Mouse (Mus musculus) adrenal gland, adult 18-20 months (tissue): ENCODE results near the gene Asl. TPM values are rescaled to one million over a fixed set of nuclear protein-coding genes. Genes with fewer than 3 reads are reported as not detected.

Experiments
- DNase-seq, 2 experiments: peaks; one replicate each; pipeline ENCODE4 v3.0.0; 2021 to 2022; ENCODE audit warnings: low spot score in 2 of 2
- long read RNA-seq, 2 experiments: library from polyadenylated mRNA; stranded (forward); transcript quantifications; one replicate each; pipeline ENCODE4 v2.0.0; 2021
- total RNA-seq, 2 experiments: library from RNA; stranded (reverse); gene quantifications; 1 replicate in 1 of 2; 2 replicates in 1 of 2; pipeline ENCODE4 v1.2.3; 2021

Asl gene
- 100 to 1,000 TPM in 1 of 2 experiments, 10 to 100 TPM in 1; 80.6 to 121 TPM for total RNA-seq
- long read RNA-seq, experiment 1, transcript Asl-203 (16 exons, 2,413 nt) = minor isoform, 16 of 53 reads
- long read RNA-seq, experiment 1, transcript Asl-205 (17 exons, 1,824 nt) = major isoform, 21 of 53 reads
- long read RNA-seq, experiment 1, partial matches to known transcripts = 2 of 53 reads
- long read RNA-seq, experiment 1, other reads (novel, unspliced or antisense) = 14 of 53 reads
- long read RNA-seq, experiment 2, transcript Asl-203 (16 exons, 2,413 nt) = minor isoform, 74 of 223 reads
- long read RNA-seq, experiment 2, transcript Asl-205 (17 exons, 1,824 nt) = major isoform, 115 of 223 reads
- long read RNA-seq, experiment 2, partial matches to known transcripts = 5 of 223 reads
- long read RNA-seq, experiment 2, other reads (novel, unspliced or antisense) = 29 of 223 reads

DNA sequence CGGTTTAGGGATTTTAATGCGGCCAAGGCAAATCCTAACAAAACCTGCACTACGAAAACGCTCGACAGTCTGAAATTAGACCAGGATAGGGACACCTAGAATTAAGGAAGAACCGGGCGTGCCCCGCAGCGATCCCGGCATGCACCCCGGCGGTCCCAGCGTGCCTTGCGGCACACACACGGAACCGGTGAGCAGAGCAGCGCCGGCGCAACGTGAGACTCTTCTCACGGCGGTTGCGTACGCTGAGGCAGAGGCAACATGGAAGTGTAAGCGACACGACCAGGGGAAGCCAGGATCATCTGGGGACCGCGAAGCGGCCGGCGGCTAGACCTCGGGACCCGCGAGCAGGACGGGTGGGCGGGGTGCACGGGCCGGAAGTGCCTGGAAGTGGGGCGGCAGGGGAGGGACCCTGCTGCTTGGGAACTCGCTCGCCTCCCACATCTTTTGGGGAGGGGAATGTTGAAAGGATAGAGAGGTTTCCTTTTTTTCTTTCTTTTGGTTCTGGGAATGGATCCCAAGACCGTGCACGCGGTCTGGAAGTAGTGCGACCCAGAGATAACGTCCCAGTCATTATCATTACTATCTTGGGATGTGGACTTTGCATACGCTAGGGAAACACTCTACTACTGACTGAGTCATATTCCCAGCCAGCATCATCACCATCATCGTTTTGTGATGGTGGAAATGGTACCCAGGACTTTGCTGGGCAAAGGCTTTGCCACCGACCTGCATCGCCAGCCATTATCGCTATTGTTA is at the start of gene Asl, which contains the start of gene Crcp:
TSS of gene Asl (minus strand) at position 106 of the 756 bp plus-strand sequence.
TSS of gene Crcp (plus strand) at position 149 of the 756 bp plus-strand sequence.
- DNase-seq = peak; percentile 83 to 86

DNA sequence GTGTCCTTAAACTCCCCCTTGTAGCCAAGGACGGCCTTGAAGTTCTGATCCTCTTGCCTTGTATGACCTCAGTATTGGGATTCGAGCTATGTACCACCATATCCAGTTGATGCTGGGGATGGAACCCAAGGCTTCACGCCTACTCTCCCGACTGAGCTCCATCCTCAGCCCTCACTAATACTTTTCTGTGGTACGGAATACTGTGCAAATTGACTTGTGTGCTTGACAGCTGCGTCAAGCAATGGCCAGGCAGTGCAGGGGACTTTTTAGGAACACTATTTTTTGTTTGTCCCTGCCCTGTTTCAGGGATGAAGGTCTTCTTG is 49.7 kb upstream of the Asl start:
- DNase-seq = no peak

GRCm38 (mm10) chr5:130078096-130078833 is 49.2 kb upstream of the Asl start:
- no peak for DNase-seq

- no peak for DNase-seq
Measured at GRCm38 (mm10) chr5:130076396-130076795, 47.3 kb upstream of the Asl start.

DNA sequence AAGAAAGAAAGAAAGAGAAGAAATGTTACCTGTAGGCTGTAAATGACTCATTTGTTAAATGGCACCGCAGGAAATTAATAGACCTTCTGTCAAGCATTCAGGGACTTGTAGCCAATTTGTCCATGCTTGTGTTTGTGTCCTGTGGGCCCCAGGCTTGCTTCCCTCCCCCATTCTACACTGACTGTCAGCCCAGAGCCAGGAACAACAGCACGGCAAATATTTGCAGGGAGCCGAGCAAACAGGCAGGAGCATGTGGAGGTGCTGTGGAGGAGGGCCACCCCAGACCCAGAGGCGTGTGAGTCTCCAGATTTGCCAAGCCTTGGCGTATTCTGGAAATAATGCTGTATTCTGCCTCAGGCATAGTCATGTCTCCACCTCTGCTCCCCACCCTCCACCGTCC is 45.4 kb upstream of the Asl start:
- no peak for DNase-seq

DNA sequence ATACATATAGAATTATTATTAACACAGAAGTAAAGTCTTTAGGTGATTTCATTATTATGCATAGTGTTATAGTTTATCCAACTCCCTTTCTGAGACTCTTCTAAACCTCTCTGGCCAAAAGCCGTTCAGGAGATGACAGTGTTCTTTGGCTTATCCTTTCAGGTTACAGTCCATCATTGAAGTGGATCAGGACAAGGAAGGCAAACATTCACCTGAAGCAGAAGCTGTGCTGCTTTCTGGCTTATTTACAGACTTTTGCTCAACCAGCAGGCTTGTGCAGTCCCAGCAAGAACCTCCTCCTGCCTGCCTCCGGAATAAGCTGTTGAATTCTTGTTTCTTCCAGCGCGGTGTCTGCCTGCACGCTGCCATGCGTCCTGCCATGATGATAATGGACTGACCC is 44.0 kb upstream of the Asl start, which contains the start of gene Tpst1:
TSS of gene Tpst1 (plus strand) at position 301 of the 400 bp plus-strand sequence.
- DNase-seq = no peak

GRCm38 (mm10) chr5:130067841-130068264 is 38.8 kb upstream of the Asl start:
- no peak for DNase-seq

DNA sequence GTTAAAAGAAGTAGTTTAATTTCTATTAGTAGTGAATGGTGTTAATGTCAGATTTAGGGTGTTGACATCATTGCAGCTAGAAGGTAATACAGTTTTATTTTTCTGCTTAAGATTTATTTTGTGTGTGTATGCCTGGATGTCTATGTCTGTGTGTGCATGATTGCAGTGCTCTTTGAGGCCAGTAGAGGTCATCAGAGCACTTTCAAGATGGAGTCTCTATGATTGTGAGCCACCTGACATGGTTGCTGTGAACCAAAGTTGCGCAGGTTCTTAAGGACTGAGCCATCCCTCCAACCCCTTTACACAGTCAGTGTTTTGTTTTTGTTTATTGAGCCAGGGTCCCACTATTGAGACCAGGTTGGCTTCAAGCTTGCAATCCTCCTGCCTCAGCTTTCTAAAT is 36.5 kb upstream of the Asl start:
- DNase-seq = no peak

- no peak for DNase-seq
Measured at GRCm38 (mm10) chr5:130063760-130064159, 34.7 kb upstream of the Asl start.

DNA sequence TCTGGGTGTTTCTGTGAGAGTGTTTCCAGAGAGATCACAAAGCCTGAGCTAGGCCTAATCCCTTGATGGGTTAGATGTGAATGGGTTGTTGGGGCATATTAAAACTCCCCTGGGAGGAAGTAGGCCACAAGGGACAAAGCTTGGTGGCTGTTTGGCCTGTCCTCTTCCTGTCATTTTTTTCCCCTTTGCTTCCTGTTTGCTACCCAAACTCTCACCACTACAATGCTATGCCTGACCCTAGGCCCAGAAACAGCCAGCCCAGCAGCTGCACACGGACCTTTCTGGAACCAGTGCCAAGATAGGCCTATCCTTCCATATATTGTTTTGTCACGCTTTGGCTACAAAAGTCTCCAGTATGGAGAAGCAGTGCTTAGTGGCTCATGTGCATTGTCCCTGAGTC is 33.0 kb upstream of the Asl start:
- DNase-seq = no peak

DNA sequence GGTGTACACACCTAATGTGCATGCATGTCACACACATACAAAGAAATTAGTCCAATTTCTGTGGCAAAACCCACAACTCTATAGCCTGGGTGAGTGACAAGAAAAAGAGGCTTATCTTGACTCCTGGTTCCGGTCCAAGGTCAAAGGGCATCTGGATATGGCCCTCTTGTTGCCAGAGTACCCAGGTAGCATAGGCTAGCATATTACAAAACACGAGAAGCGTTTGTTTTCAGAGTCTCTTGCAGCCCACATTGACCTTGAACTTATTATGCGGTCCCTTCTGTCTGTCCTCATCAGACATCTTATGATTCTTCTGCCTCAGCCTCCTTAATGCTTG is 31.2 kb upstream of the Asl start:
- no peak for DNase-seq

- DNase-seq = no peak
Measured at GRCm38 (mm10) chr5:130059413-130060328, 30.6 kb upstream of the Asl start.

GRCm38 (mm10) chr5:130056303-130056702 is 27.3 kb upstream of the Asl start:
- DNase-seq = no peak

DNA sequence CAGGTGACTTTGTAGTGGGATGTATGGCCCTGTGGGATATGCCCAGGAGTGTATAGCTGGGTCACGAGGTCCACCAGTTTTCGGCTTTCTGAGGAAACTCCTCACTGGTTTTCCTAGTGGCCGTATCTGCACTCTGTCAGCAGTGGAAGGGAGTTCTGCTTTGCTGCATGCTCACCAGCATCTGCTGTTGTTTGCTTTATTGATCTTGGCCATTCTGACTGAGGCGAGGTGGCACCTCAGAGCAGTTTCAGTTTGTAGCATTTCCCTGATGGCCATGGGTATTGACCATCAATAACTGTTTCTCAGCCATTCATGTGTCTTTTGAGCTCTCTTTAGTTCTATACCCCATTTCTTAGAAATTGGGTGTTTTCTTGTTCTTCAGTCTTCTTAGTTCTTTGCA is 26.6 kb upstream of the Asl start:
- no peak for DNase-seq

DNA sequence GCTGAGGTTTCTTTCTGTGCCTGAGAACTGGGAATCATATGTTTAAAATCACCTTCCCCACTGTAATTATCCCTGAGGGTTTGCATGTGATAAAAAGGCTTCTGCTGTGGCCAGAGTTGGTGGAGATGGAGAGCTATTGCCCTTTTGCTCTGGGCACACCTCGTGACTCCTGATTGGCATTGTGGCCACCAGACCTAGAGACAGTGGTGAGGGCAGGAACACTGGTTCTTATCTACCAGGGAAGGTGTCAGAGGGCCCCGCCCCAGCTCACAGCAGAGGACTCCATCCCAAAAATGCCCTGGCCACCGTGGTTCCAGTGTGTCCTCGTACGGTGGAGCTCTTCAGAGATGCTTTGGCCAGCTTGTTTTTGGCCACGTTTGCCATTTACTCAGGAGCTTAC is 23.9 kb upstream of the Asl start:
- no peak for DNase-seq

GRCm38 (mm10) chr5:130052510-130052909 is 23.5 kb upstream of the Asl start:
- DNase-seq = no peak

DNA sequence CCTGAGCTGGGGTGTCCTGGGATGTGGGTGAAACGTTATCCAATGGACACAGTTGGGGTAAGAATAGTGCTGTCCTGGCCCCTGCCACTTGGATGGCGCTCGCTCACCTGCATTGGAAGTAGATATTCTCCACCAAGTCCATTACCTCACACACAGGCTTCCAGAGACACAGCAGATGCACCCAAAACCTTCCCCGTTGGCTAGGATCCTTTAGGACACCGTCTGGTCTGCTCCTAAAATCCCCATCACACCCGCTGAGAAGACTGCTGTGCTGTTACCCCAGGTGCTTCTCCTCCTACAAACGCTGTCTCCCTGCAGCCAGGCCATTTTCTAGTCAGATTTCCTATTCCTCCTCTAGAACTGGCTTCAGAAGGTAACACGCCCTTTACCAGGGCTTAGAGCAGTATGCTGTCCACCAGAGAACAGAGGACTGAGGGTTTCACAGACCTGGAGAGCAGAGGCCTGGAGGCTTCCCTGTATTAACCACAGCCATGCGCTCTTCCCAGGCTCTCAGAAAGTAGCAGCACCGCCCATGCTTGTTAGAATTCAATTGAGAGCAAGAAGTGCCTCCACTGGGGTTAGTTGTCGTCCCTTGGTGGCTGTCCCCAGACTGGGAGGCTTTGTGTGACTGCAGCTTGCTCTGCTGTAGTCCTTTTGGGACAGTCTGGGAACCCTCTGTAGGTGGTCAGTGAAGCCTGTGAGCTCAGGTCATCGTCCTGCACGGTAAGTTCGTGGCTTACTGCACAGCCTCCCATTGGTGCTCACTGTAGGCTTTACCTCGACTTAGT is 22.2 kb upstream of the Asl start:
- no peak for DNase-seq

DNA sequence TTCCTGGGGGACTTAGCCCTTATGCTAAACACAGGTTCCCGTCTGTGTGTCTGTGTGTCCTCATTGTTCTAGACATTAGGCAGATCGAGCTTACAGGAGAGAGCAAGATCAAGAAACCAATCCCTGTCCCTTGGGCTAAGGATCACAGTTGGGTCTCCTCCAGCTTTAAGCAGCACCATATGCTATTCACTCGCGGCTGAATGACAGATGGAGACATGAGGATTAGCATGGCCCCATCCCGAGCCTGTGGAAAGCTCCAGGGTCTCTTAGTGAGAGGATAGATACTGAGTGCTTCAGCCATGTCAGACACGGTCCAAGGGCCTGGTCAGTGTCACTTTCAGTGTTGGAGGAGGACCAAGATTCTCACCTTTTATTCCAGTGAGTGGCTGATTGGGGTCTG is 21.4 kb upstream of the Asl start:
- DNase-seq = no peak

DNA sequence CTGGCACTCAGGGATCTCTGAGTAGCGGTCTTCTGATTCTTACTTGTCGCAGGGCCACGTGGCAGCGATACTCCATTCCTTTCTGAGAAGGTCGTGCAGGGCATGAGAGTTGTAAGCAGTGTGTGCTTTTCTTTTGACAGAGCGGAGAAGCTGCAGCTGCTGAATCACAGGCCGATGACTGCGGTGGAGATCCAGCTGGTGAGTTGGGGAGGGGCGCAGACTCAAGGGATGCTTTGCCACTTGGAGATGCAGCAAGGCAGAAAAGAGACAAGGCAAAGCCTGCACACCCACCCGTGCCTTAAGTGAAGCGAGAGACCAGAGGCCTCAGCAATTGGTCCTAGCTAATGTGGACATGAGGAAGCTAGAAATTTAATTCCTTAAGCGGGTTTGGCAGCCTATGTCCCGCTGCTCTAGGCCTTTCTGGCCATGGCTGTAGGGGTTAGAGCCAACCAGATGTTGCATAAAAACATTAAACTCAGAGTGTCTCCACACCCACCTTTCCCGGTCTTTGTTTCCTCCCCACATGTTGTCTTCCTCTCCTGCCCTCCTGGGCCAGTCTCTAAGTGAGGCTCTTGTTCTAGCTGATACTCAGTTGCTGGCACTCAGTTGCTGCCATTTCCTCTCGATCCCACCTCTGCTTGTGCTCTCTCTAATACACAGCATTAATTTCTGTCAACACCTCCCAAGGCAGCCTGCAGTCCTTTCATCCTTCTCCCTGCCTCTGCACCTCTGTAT is 19.9 kb upstream of the Asl start:
- no peak for DNase-seq
